Mouse (Mus musculus) stomach, embryonic 15.5 days (tissue): ENCODE results near the gene Tmem254a. TPM values are rescaled to one million over a fixed set of nuclear protein-coding genes. Genes with fewer than 3 reads are reported as not detected.
"Not testable (repeated sequence)": the region's sequence is repeated elsewhere in the genome, so short reads cannot be mapped to it uniquely, and the experiment has no call there.

Source experiments
- ATAC-seq: fragments of 200-750 bp; cut with Nextera tagmentation; 2 replicates; pipeline ENCODE4 v1.8.0; 2017; ENCODE audit warnings: low read depth, moderate number of reproducible peaks, moderate TSS enrichment; ENCODE audit not compliant: insufficient read depth, low FRiP score
- H3K27ac ChIP-seq: fragments of 300-500 bp; sonication (generic); 2 replicates; pipeline ENCODE4 v1.5.1; 2015; ENCODE audit warnings: mild to moderate bottlenecking, inconsistent platforms
- H3K27me3 ChIP-seq: fragments of 300-500 bp; sonication (generic); replicated peaks from 2 replicates; pipeline ENCODE4 v1.6.1; 2015; ENCODE audit warnings: inconsistent platforms
- H3K36me3 ChIP-seq: fragments of 300-500 bp; sonication (generic); 2 replicates; pipeline ENCODE4 v1.6.1; 2015; ENCODE audit warnings: inconsistent platforms
- H3K4me1 ChIP-seq: fragments of 300-500 bp; sonication (generic); 2 replicates; pipeline ENCODE4 v1.6.1; 2015; ENCODE audit warnings: inconsistent platforms
- H3K4me2 ChIP-seq: fragments of 300-500 bp; sonication (generic); 2 replicates; pipeline ENCODE4 v1.6.1; 2015; ENCODE audit warnings: mild to moderate bottlenecking, inconsistent platforms
- H3K4me3 ChIP-seq: fragments of 300-500 bp; sonication (generic); replicated peaks from 2 replicates; pipeline ENCODE4 v1.5.1; 2015; ENCODE audit warnings: inconsistent platforms
- H3K9ac ChIP-seq: fragments of 300-500 bp; sonication (generic); 2 replicates; pipeline ENCODE4 v1.6.1; 2015; ENCODE audit warnings: inconsistent platforms
- H3K9me3 ChIP-seq: fragments of 300-500 bp; sonication (generic); 2 replicates; pipeline ENCODE4 v1.6.1; 2016; ENCODE audit warnings: inconsistent platforms
- WGBS: fragments of 180-500 bp; shearing (Covaris S2); methylation state at CpG from one replicate; pipeline ENCODE4 v1.1.7; 2015; 5-methylcytosine and 5-hydroxymethylcytosine counted together
- polyA plus RNA-seq: library from polyadenylated mRNA; unstranded; fragments of >200 nt; fragmentation: Nextera tagmentation; extraction: Ambion mirVana; gene quantifications from 2 replicates; pipeline ENCODE4 v1.2.1, GENCODE M21; 2015

The Tmem254a gene
- polyA plus RNA-seq, 1 experiment from 2014 or later: 4.4 TPM

DNA sequence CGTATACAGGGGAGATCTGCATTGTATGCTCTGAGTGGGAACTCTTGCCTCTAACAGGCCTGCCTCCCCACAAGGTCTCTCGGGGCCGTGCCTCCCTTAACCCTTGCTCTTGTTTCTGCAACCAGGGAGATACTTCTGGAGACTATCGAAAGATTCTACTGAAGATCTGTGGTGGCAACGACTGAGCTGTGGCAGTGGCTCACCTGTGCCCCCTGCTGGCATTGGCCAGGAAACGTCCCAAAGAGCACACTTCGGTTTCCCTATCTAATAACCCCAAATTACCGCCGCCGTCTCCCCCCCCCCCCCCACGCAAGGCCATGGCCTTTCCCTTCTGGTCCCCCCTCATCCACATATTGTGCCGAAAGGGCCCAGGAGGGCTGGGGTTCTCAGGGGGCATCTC is 41.6 kb downstream of the Tmem254a start:
- H3K4me2 ChIP-seq, H3K4me3 ChIP-seq, H3K9ac ChIP-seq, ATAC-seq, H3K36me3 ChIP-seq, H3K27me3 ChIP-seq, H3K27ac ChIP-seq, H3K9me3 ChIP-seq, H3K4me1 ChIP-seq: not testable (repeated sequence)
- no CpG with 5 or more reads among the region's 12 CpGs for WGBS

DNA sequence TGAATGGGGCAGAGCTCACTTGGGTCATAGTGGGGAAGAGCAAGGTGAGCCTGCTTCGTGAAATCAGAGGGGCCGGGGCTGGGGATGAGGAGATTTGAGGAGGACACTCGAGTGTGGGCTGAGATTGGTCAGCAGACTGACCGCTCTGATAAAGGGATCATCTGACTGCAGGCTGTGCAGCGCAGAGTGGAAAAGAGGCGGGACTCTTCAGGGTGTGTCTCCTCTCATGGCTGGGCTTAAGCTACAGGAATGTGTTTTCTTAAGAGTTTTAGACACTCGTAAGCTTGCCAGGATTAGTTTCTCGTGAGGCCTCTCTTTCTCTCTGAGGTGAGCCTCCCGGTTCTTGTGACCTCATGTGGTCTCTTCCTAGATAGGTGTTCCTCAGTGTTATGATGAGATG is 45.7 kb downstream of the Tmem254a start:
- not testable (repeated sequence) for H3K9ac ChIP-seq, H3K4me3 ChIP-seq, ATAC-seq, H3K27ac ChIP-seq, H3K4me2 ChIP-seq, H3K9me3 ChIP-seq, H3K36me3 ChIP-seq, H3K27me3 ChIP-seq, H3K4me1 ChIP-seq
- WGBS: no CpG with 5 or more reads among the region's 9 CpGs

DNA sequence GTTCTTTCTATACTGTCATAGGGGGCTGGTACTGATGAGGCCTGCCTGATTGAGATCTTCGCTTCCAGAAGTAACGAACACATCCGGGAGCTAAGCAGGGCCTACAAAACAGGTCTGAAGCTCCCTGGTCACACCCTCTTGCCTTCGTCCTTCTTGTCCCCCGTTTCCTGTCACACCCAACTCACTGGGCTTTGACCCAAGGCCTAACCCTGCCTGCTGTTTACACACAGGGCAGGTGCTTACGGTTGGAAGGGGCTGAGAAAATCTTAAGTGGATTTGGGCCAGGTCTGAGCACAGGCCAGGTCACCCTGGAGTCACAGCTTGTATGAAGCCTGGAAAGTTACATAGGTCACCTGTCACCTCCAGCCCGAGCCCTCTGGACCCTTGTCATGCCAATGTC is 50.8 kb downstream of the Tmem254a start:
- not testable (repeated sequence) for H3K4me2 ChIP-seq, H3K9ac ChIP-seq, H3K9me3 ChIP-seq, H3K27ac ChIP-seq, H3K27me3 ChIP-seq, H3K4me3 ChIP-seq, ATAC-seq, H3K36me3 ChIP-seq
- H3K4me1 ChIP-seq: peaks cover 10% of the 10 kb centered on the region; the same call in 1 of the 2 replicates
- WGBS: no CpG with 5 or more reads among the region's 7 CpGs

Other genes with a start within 250 kb of the Tmem254a start
- 47.7 and 48.5 TPM in 2 replicates for gene Ppif, start 233.5 kb downstream of the Tmem254a start, polyA plus RNA-seq
- gene Zcchc24, start 158.6 kb downstream of the Tmem254a start, polyA plus RNA-seq: 25.7 and 26.9 TPM in 2 replicates
- gene Anxa11, start 85.5 kb downstream of the Tmem254a start, polyA plus RNA-seq: 44.6 and 46.8 TPM in 2 replicates
- gene Plac9a, start 24.6 kb downstream of the Tmem254a start, polyA plus RNA-seq: 0.48 and 2.3 TPM in 2 replicates
- 0.18 and 0.67 TPM in 2 replicates for gene Cphx1, start 10.6 kb upstream of the Tmem254a start, polyA plus RNA-seq
- gene Duxbl1, start 50.9 kb upstream of the Tmem254a start, polyA plus RNA-seq: 2.0 and 2.3 TPM in 2 replicates
- gene Gm9780, start 115.0 kb upstream of the Tmem254a start, polyA plus RNA-seq: 37.8 and 56.2 TPM in 2 replicates
- gene Tmem254c, start 139.7 kb upstream of the Tmem254a start, polyA plus RNA-seq: 49.1 and 66.8 TPM in 2 replicates
- gene Cphx2, start 153.8 kb upstream of the Tmem254a start, polyA plus RNA-seq: not detected in 2 replicates
- gene Cphx3, start 154.6 kb upstream of the Tmem254a start, polyA plus RNA-seq: not detected in 2 replicates
- gene Duxbl2, start 190.7 kb upstream of the Tmem254a start, polyA plus RNA-seq: 0.73 and 1.6 TPM in 2 replicates